Mouse (Mus musculus) liver, embryonic 14.5 days (tissue): Measurements from ENCODE around the gene Tmc7.

Experiments used
- CTCF ChIP-seq: IDR thresholded peaks from 2 replicates; pipeline ENCODE4 v1.5.1; 2016; ENCODE audit warnings: antibody characterized with exemption, low read depth, control low read depth
- EP300 ChIP-seq: IDR thresholded peaks from 2 replicates; pipeline ENCODE4 v1.6.1; 2016; ENCODE audit warnings: antibody characterized with exemption, low read depth

GRCm38 (mm10) chr7:118599954-118600631, 15.6 kb upstream of the Tmc7 start:
- TF ChIP-seq CTCF (no peak), EP300 (no peak)
